Mouse (Mus musculus) MEL (cell line): ENCODE data around the gene Lrba. TPM values are rescaled to one million over a fixed set of nuclear protein-coding genes. Genes with fewer than 3 reads are reported as not detected.

Source experiments
- DNase-seq: peaks from one replicate; pipeline ENCODE4 v3.0.0; 2011; ENCODE audit warnings: low read depth, low spot score
- H3K27ac ChIP-seq: 2 replicates; pipeline ENCODE4 v1.5.1; 2012; ENCODE audit warnings: low read depth, mild to moderate bottlenecking, control low read depth, low read length, moderate library complexity; ENCODE audit not compliant: control insufficient read depth
- H3K27me3 ChIP-seq, 2 experiments: fragments of 150-350 bp in 1 of 2; sonication (generic) in 1 of 2; 2 replicates each; pipeline ENCODE4 v1.6.1; 2012; ENCODE audit warnings: low read length in 2 of 2, mild to moderate bottlenecking in 2 of 2, improper control_type of control experiment in 1 of 2, moderate library complexity in 1 of 2; ENCODE audit not compliant: insufficient read depth in 2 of 2, control insufficient read depth in 1 of 2
- H3K36me3 ChIP-seq, 2 experiments: 2 replicates each; pipeline ENCODE4 v1.6.1; 2012 to 2014; ENCODE audit warnings: low read length in 2 of 2, improper control_type of control experiment in 1 of 2, inconsistent platforms in 1 of 2, mild to moderate bottlenecking in 1 of 2; ENCODE audit not compliant: insufficient read depth in 2 of 2, control insufficient read depth in 1 of 2
- H3K4me1 ChIP-seq, 2 experiments: fragments of 150-350 bp in 1 of 2; sonication (generic) in 1 of 2; 2 replicates each; pipeline ENCODE4 v1.6.1; 2012; ENCODE audit warnings: low read length in 2 of 2, improper control_type of control experiment in 1 of 2, mild to moderate bottlenecking in 1 of 2; ENCODE audit not compliant: insufficient read depth in 2 of 2, control insufficient read depth in 1 of 2
- H3K4me3 ChIP-seq, 2 experiments: fragments of 150-350 bp in 1 of 2; sonication (generic) in 1 of 2; 2 replicates each; pipeline ENCODE4 v1.5.1; 2012; ENCODE audit warnings: low read depth in 2 of 2, low read length in 2 of 2, mild to moderate bottlenecking in 2 of 2, moderate library complexity in 2 of 2, control low read depth in 1 of 2, improper control_type of control experiment in 1 of 2; ENCODE audit not compliant: control insufficient read depth in 1 of 2, insufficient read depth in 1 of 2
- H3K79me2 ChIP-seq: 2 replicates; pipeline ENCODE4 v1.6.1; 2012; ENCODE audit warnings: mild to moderate bottlenecking, low read length, moderate library complexity; ENCODE audit not compliant: control insufficient read depth, poor library complexity, insufficient read depth
- H3K9ac ChIP-seq: 2 replicates; pipeline ENCODE4 v1.6.1; 2012; ENCODE audit warnings: low read depth, mild to moderate bottlenecking, control low read depth, low read length, moderate library complexity; ENCODE audit not compliant: control insufficient read depth, poor library complexity, severe bottlenecking
- H3K9me3 ChIP-seq: fragments of 150-350 bp; sonication (generic); replicated peaks from 2 replicates; pipeline ENCODE4 v1.6.1; 2012; ENCODE audit warnings: mild to moderate bottlenecking, low read length, improper control_type of control experiment, moderate library complexity; ENCODE audit not compliant: insufficient read depth
- BHLHE40 ChIP-seq: IDR thresholded peaks from 2 replicates; pipeline ENCODE4 v1.6.1; 2012; ENCODE audit warnings: low read depth, mild to moderate bottlenecking, inconsistent platforms, low read length, improper control_type of control experiment, borderline replicate concordance
- CHD1 ChIP-seq: IDR thresholded peaks from 2 replicates; pipeline ENCODE4 v1.6.1; 2012; ENCODE audit warnings: low read depth, mild to moderate bottlenecking, inconsistent platforms, low read length, improper control_type of control experiment
- CTCF ChIP-seq, 3 experiments: IDR thresholded peaks in 2 of 3; conservative IDR thresholded peaks in 1 of 3; 2 replicates each; pipeline ENCODE4 v1.5.1; 2011 to 2012; ENCODE audit warnings: low read length in 3 of 3, low read depth in 2 of 3, mild to moderate bottlenecking in 2 of 3, improper control_type of control experiment in 1 of 3, inconsistent platforms in 1 of 3, mixed read lengths in 1 of 3, moderate library complexity in 1 of 3; ENCODE audit not compliant: control insufficient read depth in 1 of 3, insufficient read depth in 1 of 3, poor library complexity in 1 of 3, severe bottlenecking in 1 of 3
- EP300 ChIP-seq, 2 experiments: IDR thresholded peaks; 2 replicates each; pipeline ENCODE4 v1.6.1; 2011; ENCODE audit warnings: improper control_type of control experiment in 2 of 2, low read length in 2 of 2, low read depth in 1 of 2, mild to moderate bottlenecking in 1 of 2
- GATA1 ChIP-seq: IDR thresholded peaks from 2 replicates; pipeline ENCODE4 v1.6.1; 2011; ENCODE audit warnings: low read depth, low read length, improper control_type of control experiment
- HCFC1 ChIP-seq: IDR thresholded peaks from 2 replicates; pipeline ENCODE4 v1.6.1; 2012; ENCODE audit warnings: low read depth, mild to moderate bottlenecking, inconsistent platforms, low read length, improper control_type of control experiment, moderate library complexity
- JUND ChIP-seq: IDR thresholded peaks from 2 replicates; pipeline ENCODE4 v1.6.1; 2011; ENCODE audit warnings: low read depth, mild to moderate bottlenecking, improper control_type of control experiment, low read length
- KAT2A ChIP-seq: conservative IDR thresholded peaks from 2 replicates; pipeline ENCODE4 v1.6.1; 2012; ENCODE audit warnings: low read depth, low read length, improper control_type of control experiment, inconsistent platforms
- MAFK ChIP-seq: IDR thresholded peaks from 2 replicates; pipeline ENCODE4 v1.6.1; 2011; ENCODE audit warnings: low read depth, mild to moderate bottlenecking, low read length, improper control_type of control experiment, borderline replicate concordance
- MAX ChIP-seq: IDR thresholded peaks from 2 replicates; pipeline ENCODE4 v1.6.1; 2011; ENCODE audit warnings: low read length, improper control_type of control experiment
- MEF2A ChIP-seq: IDR thresholded peaks from 2 replicates; pipeline ENCODE4 v1.6.1; 2014; ENCODE audit warnings: low read depth, mild to moderate bottlenecking, inconsistent platforms, low read length, improper control_type of control experiment; ENCODE audit not compliant: poor library complexity, insufficient replicate concordance, severe bottlenecking; ENCODE audit errors: extremely low read depth
- MXI1 ChIP-seq: IDR thresholded peaks from 2 replicates; pipeline ENCODE4 v1.6.1; 2011; ENCODE audit warnings: mild to moderate bottlenecking, low read depth, low read length, improper control_type of control experiment
- RAD21 ChIP-seq: IDR thresholded peaks from 2 replicates; pipeline ENCODE4 v1.6.1; 2011; ENCODE audit warnings: mild to moderate bottlenecking, low read depth, low read length, improper control_type of control experiment
- RCOR1 ChIP-seq: IDR thresholded peaks from 2 replicates; pipeline ENCODE4 v1.6.1; 2012; ENCODE audit warnings: low read depth, mild to moderate bottlenecking, inconsistent platforms, low read length, improper control_type of control experiment
- SIN3A ChIP-seq: IDR thresholded peaks from 2 replicates; pipeline ENCODE4 v1.6.1; 2012; ENCODE audit warnings: low read length, improper control_type of control experiment, inconsistent platforms
- TAL1 ChIP-seq: IDR thresholded peaks from 2 replicates; pipeline ENCODE4 v1.6.1; 2012; ENCODE audit warnings: mild to moderate bottlenecking, inconsistent platforms, low read length, moderate library complexity, mixed read lengths
- TCF12 ChIP-seq: IDR thresholded peaks from 2 replicates; pipeline ENCODE4 v1.6.1; 2014; ENCODE audit warnings: low read depth, mild to moderate bottlenecking, inconsistent platforms, low read length, improper control_type of control experiment, moderate library complexity
- USF2 ChIP-seq, 2 experiments: IDR thresholded peaks; 2 replicates each; pipeline ENCODE4 v1.6.1; 2011 to 2012; ENCODE audit warnings: improper control_type of control experiment in 2 of 2, low read length in 2 of 2, borderline replicate concordance in 1 of 2, inconsistent platforms in 1 of 2, low read depth in 1 of 2, mild to moderate bottlenecking in 1 of 2; ENCODE audit not compliant: insufficient read depth in 1 of 2
- ZKSCAN1 ChIP-seq: IDR thresholded peaks from 2 replicates; pipeline ENCODE4 v1.6.1; 2012; ENCODE audit warnings: low read depth, mild to moderate bottlenecking, inconsistent platforms, low read length, improper control_type of control experiment, moderate library complexity
- ZMIZ1 ChIP-seq: IDR thresholded peaks from 2 replicates; pipeline ENCODE4 v1.6.1; 2012; ENCODE audit warnings: low read depth, mild to moderate bottlenecking, inconsistent platforms, low read length, improper control_type of control experiment, moderate library complexity
- ZNF384 ChIP-seq: IDR thresholded peaks from 2 replicates; pipeline ENCODE4 v1.6.1; 2012; ENCODE audit warnings: low read depth, mild to moderate bottlenecking, inconsistent platforms, low read length, improper control_type of control experiment
- polyA plus RNA-seq, 2 experiments: library from polyadenylated mRNA; stranded (reverse) in 1 of 2; unstranded in 1 of 2; fragments of >175 nt in 1 of 2; fragments of >200 nt in 1 of 2; gene quantifications; 2 replicates each; pipeline versions ENCODE4 v1.2.1 to v1.2.4; 2012; ENCODE audit warnings: low replicate concordance in 2 of 2, low read depth in 1 of 2; ENCODE audit not compliant: insufficient read length in 2 of 2, insufficient read depth in 1 of 2, missing spikeins in 1 of 2
- total RNA-seq: library from RNA; depleted of rRNA; stranded (reverse); fragments of 300-350 nt; gene quantifications from 2 replicates; pipeline ENCODE4 v1.2.3, GENCODE M21; 2012

Lrba gene
- total and polyA plus RNA-seq, 3 experiments: 10.9 to 17.9 TPM; not detected in 1

DNA sequence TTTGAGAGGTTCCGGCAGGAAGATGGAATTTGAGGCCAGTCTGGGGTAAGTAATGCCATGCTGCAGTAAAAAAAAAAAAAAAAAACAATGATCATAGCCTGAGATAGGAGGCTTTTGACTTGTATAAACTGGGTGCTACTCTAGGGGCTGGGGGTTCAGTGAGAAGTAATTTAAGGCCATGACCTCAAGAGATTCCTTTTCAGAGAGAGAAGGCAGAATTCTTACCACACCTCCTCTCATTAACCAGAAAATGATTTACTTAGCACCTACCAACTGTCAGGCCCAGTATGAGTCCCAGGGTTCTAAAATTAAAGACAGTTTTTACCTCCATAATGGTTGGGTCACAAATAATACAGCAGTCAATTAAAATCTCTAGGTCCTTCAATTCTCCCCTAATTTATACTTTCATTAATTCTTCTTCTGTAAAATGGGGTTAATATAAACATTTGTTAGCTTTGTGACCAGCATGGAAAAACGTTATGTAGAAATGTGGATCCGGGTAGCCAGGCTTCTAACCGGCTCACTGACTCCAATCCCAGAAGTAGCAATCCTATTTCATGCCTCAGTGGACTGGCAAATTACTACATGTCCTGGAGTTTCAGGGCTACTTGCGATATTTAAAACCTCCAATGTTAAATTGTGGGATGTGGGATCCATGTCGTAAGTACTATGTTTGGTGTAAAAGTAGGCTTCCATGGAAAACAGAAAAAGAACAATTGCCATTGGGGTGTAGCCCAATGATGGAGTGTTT, 19.7 kb upstream of the Lrba start:
- no peaks in the 10 kb centered on the region for H3K9me3 ChIP-seq
- TF ChIP-seq RAD21 (no peak), ZNF384 (peak; percentile 56; the same call in 1 of the 2 replicates)
- no peak for DNase-seq
- H3K27ac ChIP-seq: no peak overlapping the region
- H3K36me3 ChIP-seq: peaks cover 0 to 5% of the 10 kb centered on the region in 2 experiments; a peak in 2 of 4 replicates
- H3K9ac ChIP-seq: no peak overlapping the region
- no peaks in the 10 kb centered on the region; a peak in 1 of 4 replicates for H3K4me1 ChIP-seq
- no peaks in the 10 kb centered on the region for H3K27me3 ChIP-seq
- no peaks in the 10 kb centered on the region for H3K79me2 ChIP-seq
- no peak overlapping the region for H3K4me3 ChIP-seq

- H3K79me2 ChIP-seq: no peaks in the 10 kb centered on the region
- H3K27me3 ChIP-seq: no peaks in the 10 kb centered on the region
- TF ChIP-seq MAX: no peak
- no peak for TF ChIP-seq TAL1
- no peak for TF ChIP-seq CTCF (IDR thresholded peaks at IDR 0.05 in 2 of 3, conservative IDR thresholded peaks at IDR 0.05 in 1 of 3; ENCODE audit: control insufficient read depth in 1 of 3, insufficient read depth in 1 of 3, low read depth in 2 of 3, low read length in 3 of 3, poor library complexity in 1 of 3, severe bottlenecking in 1 of 3)
- TF ChIP-seq EP300 (IDR thresholded peaks at IDR 0.05; ENCODE audit: low read depth in 1 of 2, low read length in 2 of 2): peak; percentile 29 to 81; a peak in 3 of 4 replicates
- TF ChIP-seq GATA1: peak; percentile 19; the same call in 1 of the 2 replicates
- TF ChIP-seq RCOR1: peak; percentile 75
- TF ChIP-seq BHLHE40: no peak
- peaks cover 5% of the 10 kb centered on the region in 2 experiments for H3K4me1 ChIP-seq
- no peak overlapping the region for H3K4me3 ChIP-seq
- H3K27ac ChIP-seq: no peak overlapping the region
- H3K9me3 ChIP-seq: no peaks in the 10 kb centered on the region
- peaks cover 0 to 12% of the 10 kb centered on the region in 2 experiments; a peak in 2 of 4 replicates for H3K36me3 ChIP-seq
- H3K9ac ChIP-seq: no peak overlapping the region
- peak; percentile 78 for DNase-seq
These were observed 17.9 kb upstream of the Lrba start for GRCm38 (mm10) chr3:86206556-86206955.

DNA sequence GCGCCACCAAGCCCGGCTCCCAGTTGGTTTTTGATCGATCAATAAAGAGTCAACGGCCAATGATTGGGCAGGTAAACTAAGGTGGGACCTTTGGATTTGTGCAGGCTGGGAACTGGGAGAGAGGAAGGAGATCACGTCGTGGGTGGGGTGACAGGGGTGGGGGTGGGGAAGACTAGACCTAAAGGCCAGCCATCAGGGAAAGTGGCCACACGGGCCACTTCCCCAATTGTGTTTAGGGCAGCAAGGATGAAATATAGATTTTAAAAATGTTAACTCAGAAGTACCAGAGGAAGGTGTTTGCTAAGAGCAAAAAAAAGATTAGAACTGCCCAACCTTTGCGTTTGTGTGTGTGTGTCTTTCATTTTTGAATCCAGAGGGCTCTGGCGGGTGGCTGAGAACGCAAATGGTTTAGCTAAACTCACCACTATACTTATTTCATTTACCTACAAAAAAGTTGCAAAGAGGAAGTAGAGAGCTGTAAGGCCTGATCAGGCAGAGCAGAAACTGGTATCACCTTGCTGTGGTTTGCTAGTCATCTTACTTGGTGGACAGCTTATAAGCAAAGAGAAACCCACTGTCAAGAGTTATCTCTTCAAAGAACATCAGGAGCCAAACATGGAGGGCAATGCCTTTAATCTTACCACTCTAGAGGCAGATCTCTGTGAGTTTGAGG, 14.1 kb upstream of the Lrba start:
- Histone ChIP-seq H3K4me1 (peaks cover 5% of the 10 kb centered on the region in 2 experiments), H3K27me3 (no peaks in the 10 kb centered on the region), H3K27ac (peak overlapping the region; percentile 43), H3K36me3 (peaks cover 0 to 12% of the 10 kb centered on the region in 2 experiments; a peak in 2 of 4 replicates), H3K4me3 (peak overlapping the region in 1 of 2 experiments; percentile 21; a peak in 1 of 4 replicates), H3K9me3 (no peaks in the 10 kb centered on the region), H3K9ac (no peak overlapping the region), H3K79me2 (no peaks in the 10 kb centered on the region)
- peak; percentile 80 for DNase-seq
- TF ChIP-seq CHD1: no peak
- TF ChIP-seq MXI1: peak; percentile 30; the same call in 1 of the 2 replicates
- TF ChIP-seq HCFC1: 0 out of 2 replicates have a peak, but pooled peaks have one; percentile 23
- 0 out of 2 replicates have a peak, but pooled peaks have one; percentile 5 for TF ChIP-seq JUND
- no peak for TF ChIP-seq ZMIZ1
- TF ChIP-seq USF2 (IDR thresholded peaks at IDR 0.05; ENCODE audit: borderline replicate concordance in 1 of 2, insufficient read depth in 1 of 2, low read depth in 1 of 2, low read length in 2 of 2): no peak
- peak; percentile 65 for TF ChIP-seq SIN3A
- TF ChIP-seq TCF12: peak; percentile 65
- no peak for TF ChIP-seq RAD21
- no peak for TF ChIP-seq MAFK
- TF ChIP-seq MEF2A: no peak
- 0 out of 2 replicates have a peak, but pooled peaks have one; percentile 12 for TF ChIP-seq BHLHE40
- peak; percentile 67 to 90 for TF ChIP-seq EP300 (IDR thresholded peaks at IDR 0.05; ENCODE audit: low read depth in 1 of 2, low read length in 2 of 2)
- 0 out of 2 replicates have a peak, but pooled peaks have one; percentile 44 for TF ChIP-seq ZNF384
- TF ChIP-seq GATA1: peak; percentile 86
- no peak for TF ChIP-seq ZKSCAN1
- TF ChIP-seq KAT2A: no peak
